Mouse (Mus musculus) colon, adult 2 months (tissue): ENCODE data around the gene Tdpoz2. TPM values are rescaled to one million over a fixed set of nuclear protein-coding genes. Genes with fewer than 3 reads are reported as not detected.

Source experiments
- polyA plus RNA-seq: library from polyadenylated mRNA; depleted of rRNA; stranded (reverse); fragments of >200 nt; gene quantifications from 2 replicates; pipeline ENCODE4 v1.2.3, GENCODE M21; 2012; rRNA removed

The Tdpoz2 gene
- not detected in 2 replicates for polyA plus RNA-seq

DNA sequence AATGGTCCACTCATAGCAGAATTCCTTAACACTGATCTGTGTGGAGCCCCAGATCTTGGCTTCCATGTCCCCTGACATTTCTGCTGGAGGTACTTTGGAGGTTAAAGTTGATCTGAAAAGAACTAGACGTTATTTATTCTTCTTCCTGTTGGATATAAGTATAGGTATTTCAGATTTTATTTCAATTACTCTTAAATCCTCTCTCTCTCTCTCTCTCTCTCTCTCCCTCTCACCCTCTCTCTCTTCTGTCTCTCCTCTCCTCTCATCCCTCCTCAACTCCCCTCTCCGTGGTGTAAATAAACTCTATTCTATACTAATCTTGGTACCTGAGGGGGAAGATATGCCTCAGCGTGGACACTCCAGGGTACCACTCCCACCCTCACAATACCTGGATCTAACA is at the start of gene Tdpoz2:
TSS of gene Tdpoz2 (minus strand) at position 101 of the 400 bp plus-strand sequence.

DNA sequence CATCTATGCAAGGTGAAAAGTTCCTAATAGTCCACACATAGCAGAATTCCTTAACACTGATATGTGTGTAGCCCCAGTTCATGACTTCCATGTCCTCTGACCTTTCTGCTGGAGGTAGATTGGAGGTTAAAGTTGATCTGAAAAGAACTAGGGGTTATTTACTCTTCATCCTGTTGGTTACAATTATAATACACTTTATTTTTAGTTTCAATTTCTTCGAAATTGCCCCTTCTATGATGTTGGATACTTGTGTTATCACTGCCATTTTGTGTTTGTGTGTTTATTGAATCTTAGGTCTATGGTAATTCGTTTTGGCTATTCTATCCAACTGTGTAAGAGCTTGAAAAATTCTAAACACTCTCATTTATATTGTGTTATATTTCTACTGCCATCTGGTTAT is 40.5 kb upstream of the Tdpoz2 start, which contains the start of gene Gm37596:
TSS of gene Gm37596 (minus strand) at position 101 of the 400 bp plus-strand sequence.

DNA sequence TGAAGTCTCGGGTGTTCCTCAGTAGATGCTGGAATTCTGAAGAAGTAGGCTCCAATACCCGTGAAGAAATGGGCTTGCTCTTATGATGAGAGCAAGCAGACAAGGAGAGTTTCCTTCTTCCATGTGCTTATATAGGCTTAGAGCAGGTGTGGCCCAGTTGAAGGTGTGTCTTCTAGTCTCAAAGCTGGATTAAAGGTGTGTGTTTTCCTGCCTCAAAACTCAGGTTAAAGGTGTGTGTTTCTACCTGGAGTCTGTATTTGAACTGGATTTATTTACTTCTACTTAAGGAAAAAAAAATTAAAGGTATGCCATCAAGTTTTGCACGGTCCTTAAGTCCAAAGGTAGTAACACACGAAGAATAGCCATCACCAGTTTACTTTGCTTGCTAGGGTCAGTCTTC is 23.7 kb upstream of the Tdpoz2 start, which contains the start of gene Tdpoz1:
TSS of gene Tdpoz1 (minus strand) at position 101 of the 400 bp plus-strand sequence.

Other genes with a start within 250 kb of the Tdpoz2 start
- gene Tchh, start 210.4 kb downstream of the Tdpoz2 start, polyA plus RNA-seq, result 0.05 TPM in 2 replicates
- not detected in 2 replicates for gene Tchhl1, start 183.9 kb downstream of the Tdpoz2 start, polyA plus RNA-seq
- 85.5 and 91.8 TPM in 2 replicates for gene S100a11, start 132.2 kb downstream of the Tdpoz2 start, polyA plus RNA-seq
- 143 and 148 TPM in 2 replicates for gene S100a10, start 97.6 kb downstream of the Tdpoz2 start, polyA plus RNA-seq
- not detected in 2 replicates for gene Tdpoz1, start 23.6 kb upstream of the Tdpoz2 start, polyA plus RNA-seq
- not detected in 2 replicates for gene Gm37596, start 40.4 kb upstream of the Tdpoz2 start, polyA plus RNA-seq
- not detected in 2 replicates for gene Gm5773, start 120.3 kb upstream of the Tdpoz2 start, polyA plus RNA-seq
- gene Tdpoz4, start 143.7 kb upstream of the Tdpoz2 start, polyA plus RNA-seq, result not detected in 2 replicates
- not detected in 2 replicates for gene Tdpoz3, start 173.3 kb upstream of the Tdpoz2 start, polyA plus RNA-seq